Mouse (Mus musculus): ENCODE measurements around the gene D1Pas1. TPM values are rescaled to one million over a fixed set of nuclear protein-coding genes. Genes with fewer than 3 reads are reported as not detected.

The D1Pas1 gene
- total and polyA plus RNA-seq, 3 experiments = not detected

- H3K4me1 ChIP-seq (ENCODE audit: control insufficient read depth in 1 of 2, insufficient read depth in 2 of 2, low read length in 2 of 2) = no peaks in the 10 kb centered on the region
- H3K4me3 ChIP-seq (ENCODE audit: control insufficient read depth in 1 of 2, insufficient read depth in 1 of 2, low read depth in 2 of 2, low read length in 2 of 2) = no peak overlapping the region
- H3K27ac ChIP-seq (ENCODE audit: control insufficient read depth, low read depth, low read length) = no peak overlapping the region
- no peaks in the 10 kb centered on the region for H3K79me2 ChIP-seq (ENCODE audit: control insufficient read depth, insufficient read depth, low read length, poor library complexity)
- TF ChIP-seq SMC3 (IDR thresholded peaks at IDR 0.05; ENCODE audit: low read depth, low read length) (no peak), BHLHE40 (IDR thresholded peaks at IDR 0.05; ENCODE audit: borderline replicate concordance, low read depth, low read length) (no peak), MXI1 (IDR thresholded peaks at IDR 0.05; ENCODE audit: low read depth, low read length) (no peak), POLR2AphosphoS5 (IDR thresholded peaks at IDR 0.05; ENCODE audit: borderline replicate concordance, low read depth, low read length) (no peak), UBTF (IDR thresholded peaks at IDR 0.05; ENCODE audit: borderline replicate concordance, insufficient read depth, low read depth, low read length) (no peak), CHD1 (IDR thresholded peaks at IDR 0.05; ENCODE audit: low read depth, low read length) (no peak), E2F4 (IDR thresholded peaks at IDR 0.05; ENCODE audit: borderline replicate concordance, low read depth, low read length) (no peak), CTCF (IDR thresholded peaks at IDR 0.05 in 2 of 3, conservative IDR thresholded peaks at IDR 0.05 in 1 of 3; ENCODE audit: control insufficient read depth in 1 of 3, insufficient read depth in 1 of 3, low read depth in 2 of 3, low read length in 3 of 3, poor library complexity in 1 of 3, severe bottlenecking in 1 of 3) (no peak)
- H3K9ac ChIP-seq (ENCODE audit: control insufficient read depth, low read depth, low read length, poor library complexity, severe bottlenecking) = no peak overlapping the region
- no peaks in the 10 kb centered on the region for H3K36me3 ChIP-seq (ENCODE audit: control insufficient read depth in 1 of 2, insufficient read depth in 2 of 2, low read length in 2 of 2)
- DNase-seq (ENCODE audit: low read depth, low spot score) = no peak
- no peaks in the 10 kb centered on the region for H3K9me3 ChIP-seq (replicated peaks; ENCODE audit: insufficient read depth, low read length)
- no peaks in the 10 kb centered on the region for H3K27me3 ChIP-seq (ENCODE audit: control insufficient read depth in 1 of 2, insufficient read depth in 2 of 2, low read length in 2 of 2)
These were observed 18.9 kb downstream of the D1Pas1 start for GRCm38 (mm10) chr1:186986086-186986485.

GRCm38 (mm10) chr1:186986506-186986905 lies 19.3 kb downstream of the D1Pas1 start:
- Histone ChIP-seq H3K36me3 (ENCODE audit: control insufficient read depth in 1 of 2, insufficient read depth in 2 of 2, low read length in 2 of 2) (no peaks in the 10 kb centered on the region), H3K4me1 (ENCODE audit: control insufficient read depth in 1 of 2, insufficient read depth in 2 of 2, low read length in 2 of 2) (no peaks in the 10 kb centered on the region), H3K27me3 (ENCODE audit: control insufficient read depth in 1 of 2, insufficient read depth in 2 of 2, low read length in 2 of 2) (no peaks in the 10 kb centered on the region), H3K27ac (ENCODE audit: control insufficient read depth, low read depth, low read length) (no peak overlapping the region), H3K79me2 (ENCODE audit: control insufficient read depth, insufficient read depth, low read length, poor library complexity) (no peaks in the 10 kb centered on the region), H3K9ac (ENCODE audit: control insufficient read depth, low read depth, low read length, poor library complexity, severe bottlenecking) (no peak overlapping the region), H3K4me3 (ENCODE audit: control insufficient read depth in 1 of 2, insufficient read depth in 1 of 2, low read depth in 2 of 2, low read length in 2 of 2) (no peak overlapping the region), H3K9me3 (replicated peaks; ENCODE audit: insufficient read depth, low read length) (no peaks in the 10 kb centered on the region)
- no peak for TF ChIP-seq NRF1 (IDR thresholded peaks at IDR 0.05; ENCODE audit: insufficient read depth, low read depth, low read length, poor library complexity, severe bottlenecking)
- TF ChIP-seq SIN3A (IDR thresholded peaks at IDR 0.05; ENCODE audit: low read length) = no peak
- no peak for TF ChIP-seq CTCF (IDR thresholded peaks at IDR 0.05 in 2 of 3, conservative IDR thresholded peaks at IDR 0.05 in 1 of 3; ENCODE audit: control insufficient read depth in 1 of 3, insufficient read depth in 1 of 3, low read depth in 2 of 3, low read length in 3 of 3, poor library complexity in 1 of 3, severe bottlenecking in 1 of 3)
- no peak for TF ChIP-seq MYB (IDR thresholded peaks at IDR 0.05; ENCODE audit: low read depth, low read length)
- no peak for TF ChIP-seq KAT2A (conservative IDR thresholded peaks at IDR 0.05; ENCODE audit: low read depth, low read length)
- TF ChIP-seq ZKSCAN1 (IDR thresholded peaks at IDR 0.05; ENCODE audit: low read depth, low read length) = no peak
- TF ChIP-seq POLR2AphosphoS5 (IDR thresholded peaks at IDR 0.05; ENCODE audit: borderline replicate concordance, low read depth, low read length) = no peak
- TF ChIP-seq MEF2A (IDR thresholded peaks at IDR 0.05; ENCODE audit: extremely low read depth, insufficient replicate concordance, low read depth, low read length, poor library complexity, severe bottlenecking) = no peak
- no peak for TF ChIP-seq POLR2A (IDR thresholded peaks at IDR 0.05; ENCODE audit: control insufficient read depth in 1 of 2, insufficient read depth in 1 of 2, low read depth in 1 of 2, low read length in 2 of 2, poor library complexity in 1 of 2)
- no peak for TF ChIP-seq TAL1 (IDR thresholded peaks at IDR 0.05; ENCODE audit: low read length)
- no peak for TF ChIP-seq EP300 (IDR thresholded peaks at IDR 0.05; ENCODE audit: low read depth in 1 of 2, low read length in 2 of 2)
- no peak for TF ChIP-seq POLR2AphosphoS2 (IDR thresholded peaks at IDR 0.05; ENCODE audit: low read length)
- no peak for TF ChIP-seq MAZ (IDR thresholded peaks at IDR 0.05; ENCODE audit: low read depth, low read length)
- TF ChIP-seq UBTF (IDR thresholded peaks at IDR 0.05; ENCODE audit: borderline replicate concordance, insufficient read depth, low read depth, low read length) = no peak
- no peak for TF ChIP-seq JUND (IDR thresholded peaks at IDR 0.05; ENCODE audit: low read depth, low read length)
- TF ChIP-seq USF1 (IDR thresholded peaks at IDR 0.05; ENCODE audit: low read depth, low read length) = no peak
- DNase-seq (ENCODE audit: low read depth, low spot score) = no peak

Data from MEL (cell line).